Mouse (Mus musculus): Measurements from ENCODE around the gene Plxnb2.

Plxnb2 gene

GRCm38 (mm10) chr15:89180571-89181229 is at the start of gene Plxnb2:
Gene Plxnb2, minus strand, starts transcription at chr15:89180788.
- DNase-seq (ENCODE audit: low spot score in 2 of 2), result peak; percentile 73 to 82

GRCm38 (mm10) chr15:89215611-89216233 is 35.1 kb upstream of the Plxnb2 start:
- DNase-seq (ENCODE audit: low spot score in 2 of 2), result no peak

- DNase-seq (ENCODE audit: low spot score in 2 of 2), result no peak
Measured at GRCm38 (mm10) chr15:89214953-89215352, 34.4 kb upstream of the Plxnb2 start.

- no peak for DNase-seq (ENCODE audit: low spot score in 2 of 2)
Measured at GRCm38 (mm10) chr15:89213517-89213916, 32.9 kb upstream of the Plxnb2 start.

- DNase-seq (ENCODE audit: low spot score in 2 of 2), result no peak
Measured at GRCm38 (mm10) chr15:89212495-89212894, 31.9 kb upstream of the Plxnb2 start.

GRCm38 (mm10) chr15:89211716-89212461 is 31.3 kb upstream of the Plxnb2 start:
- DNase-seq (ENCODE audit: low spot score in 2 of 2), result peak in 1 of 2 experiments; percentile 18

GRCm38 (mm10) chr15:89210915-89211715 is 30.5 kb upstream of the Plxnb2 start, which contains the start of gene Ppp6r2:
Gene Ppp6r2, plus strand, starts transcription at chr15:89211553.
- peak; percentile 71 to 72 for DNase-seq (ENCODE audit: low spot score in 2 of 2)

- peak; percentile 86 to 91 for DNase-seq (ENCODE audit: low spot score in 2 of 2)
Measured at GRCm38 (mm10) chr15:89209886-89210761, 29.5 kb upstream of the Plxnb2 start.

GRCm38 (mm10) chr15:89207457-89207856 is 26.9 kb upstream of the Plxnb2 start:
- DNase-seq (ENCODE audit: low spot score in 2 of 2), result no peak

- no peak for DNase-seq (ENCODE audit: low spot score in 2 of 2)
Measured at GRCm38 (mm10) chr15:89197056-89197455, 16.5 kb upstream of the Plxnb2 start.

GRCm38 (mm10) chr15:89196313-89196706 is 15.7 kb upstream of the Plxnb2 start, which contains the start of gene Dennd6b:
Gene Dennd6b, minus strand, starts transcription at chr15:89196496.
- peak; percentile 96 to 97 for DNase-seq (ENCODE audit: low spot score in 2 of 2)

GRCm38 (mm10) chr15:89195690-89196312 is 15.2 kb upstream of the Plxnb2 start:
- peak; percentile 84 to 92 for DNase-seq (ENCODE audit: low spot score in 2 of 2)

GRCm38 (mm10) chr15:89195261-89195681 is 14.7 kb upstream of the Plxnb2 start:
- DNase-seq (ENCODE audit: low spot score in 2 of 2), result no peak

GRCm38 (mm10) chr15:89184937-89185227 is 4.3 kb upstream of the Plxnb2 start:
- no peak for DNase-seq (ENCODE audit: low spot score in 2 of 2)

GRCm38 (mm10) chr15:89184141-89184936 is 3.8 kb upstream of the Plxnb2 start:
- DNase-seq (ENCODE audit: low spot score in 2 of 2), result no peak

- DNase-seq (ENCODE audit: low spot score in 2 of 2), result no peak
Measured at GRCm38 (mm10) chr15:89182842-89183241, 2.3 kb upstream of the Plxnb2 start.

GRCm38 (mm10) chr15:89182328-89182741 is 1.7 kb upstream of the Plxnb2 start:
- no peak for DNase-seq (ENCODE audit: low spot score in 2 of 2)

GRCm38 (mm10) chr15:89181561-89182270 is 1.1 kb upstream of the Plxnb2 start:
- DNase-seq (ENCODE audit: low spot score in 2 of 2), result no peak

GRCm38 (mm10) chr15:89180081-89180541 is 477 bp downstream of the Plxnb2 start:
- peak in 1 of 2 experiments; percentile 43 for DNase-seq (ENCODE audit: low spot score in 2 of 2)

Measured in frontal cortex, postnatal 36 days (tissue).